Mouse (Mus musculus) liver, embryonic 16.5 days (tissue): ENCODE results near the gene Galnt11. TPM values are rescaled to one million over a fixed set of nuclear protein-coding genes. Genes with fewer than 3 reads are reported as not detected.
"Not testable (repeated sequence)": the region's sequence is repeated elsewhere in the genome, so short reads cannot be mapped to it uniquely, and the experiment has no call there.

Experiments
- ATAC-seq: fragments of 200-750 bp; cut with Nextera tagmentation; 2 replicates; pipeline ENCODE4 v1.8.0; 2017; ENCODE audit warnings: low read depth, mild to moderate bottlenecking, moderate number of reproducible peaks, moderate library complexity
- H3K27ac ChIP-seq: fragments of 300-500 bp; sonication (generic); 2 replicates; pipeline ENCODE4 v1.5.1; 2014; ENCODE audit warnings: mild to moderate bottlenecking, low read length
- H3K27me3 ChIP-seq: fragments of 300-500 bp; sonication (generic); 2 replicates; pipeline ENCODE4 v1.6.1; 2014; ENCODE audit warnings: low read depth, low read length, mixed read lengths; ENCODE audit not compliant: control insufficient read depth, insufficient read depth
- H3K36me3 ChIP-seq: fragments of 300-500 bp; sonication (generic); 2 replicates; pipeline ENCODE4 v1.6.1; 2014; ENCODE audit warnings: mild to moderate bottlenecking; ENCODE audit not compliant: control insufficient read depth, insufficient read depth
- H3K4me1 ChIP-seq: fragments of 300-500 bp; sonication (generic); 2 replicates; pipeline ENCODE4 v1.6.1; 2014; ENCODE audit warnings: low read depth, low read length, mixed read lengths; ENCODE audit not compliant: control insufficient read depth
- H3K4me2 ChIP-seq: fragments of 300-500 bp; sonication (generic); 2 replicates; pipeline ENCODE4 v1.6.1; 2014; ENCODE audit warnings: low read depth, low read length, mixed read lengths
- H3K4me3 ChIP-seq: fragments of 300-500 bp; sonication (generic); 2 replicates; pipeline ENCODE4 v1.5.1; 2014; ENCODE audit warnings: low read depth, mild to moderate bottlenecking, low read length
- H3K9ac ChIP-seq: fragments of 300-500 bp; sonication (generic); 2 replicates; pipeline ENCODE4 v1.6.1; 2014; ENCODE audit warnings: low read depth, low read length
- H3K9me3 ChIP-seq: fragments of 300-500 bp; sonication (generic); replicated peaks from 2 replicates; pipeline ENCODE4 v1.6.1; 2016; ENCODE audit warnings: low read length; ENCODE audit not compliant: control insufficient read depth
- WGBS: fragments of 180-500 bp; shearing (Covaris S2); extraction: QIAGEN DNeasy Blood & Tissue Kit; methylation state at CpG from one replicate; pipeline ENCODE4 v1.1.7; 2014; ENCODE audit not compliant: insufficient replicate concordance; 5-methylcytosine and 5-hydroxymethylcytosine counted together
- polyA plus RNA-seq: library from polyadenylated mRNA; unstranded; fragments of >200 nt; fragmentation: Nextera tagmentation; extraction: Ambion mirVana; gene quantifications from 2 replicates; pipeline ENCODE4 v1.2.1, GENCODE M21; 2015

Gene Galnt11
- 13.8 and 15.4 TPM in 2 replicates for polyA plus RNA-seq

DNA sequence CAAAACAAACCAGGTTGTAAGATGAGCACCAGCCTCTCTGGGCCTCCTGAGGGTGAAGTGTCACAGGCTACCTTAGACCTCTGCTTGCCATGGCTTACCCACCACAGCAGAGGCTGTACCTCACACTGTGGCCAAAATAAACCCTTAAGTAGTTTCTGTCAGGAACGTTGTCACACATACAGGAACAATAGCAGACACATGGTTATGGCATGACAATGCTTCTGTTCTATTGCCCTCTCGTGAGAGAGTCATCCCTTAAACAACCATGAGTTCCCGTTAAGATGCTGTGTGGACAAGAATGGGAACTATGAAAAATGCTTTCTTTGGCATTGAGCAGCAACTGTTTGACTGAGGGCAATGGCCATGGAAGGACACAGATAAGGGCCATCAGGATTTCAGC, at the start of gene Galnt11:
Gene Galnt11 (plus strand): TSS at position 301 of the 400 bp plus-strand sequence.
- H3K27ac ChIP-seq: peak within 1 kb of the TSS; percentile 50; the same call in 1 of the 2 replicates

GRCm38 (mm10) chr5:25177937-25178336, 43.8 kb upstream of the Galnt11 start:
- 68% methylated on average over 5 of the region's 5 CpGs for WGBS
- not testable (repeated sequence) for ATAC-seq

More for the DNA sequence above, at the start of gene Galnt11:
- WGBS: 59% methylated on average over 3 of the region's 3 CpGs
- Histone ChIP-seq H3K27me3 (peaks cover 7% of the 10 kb centered on the region), H3K4me3 (peak within 1 kb of the TSS; percentile 65), H3K4me2 (peak within 1 kb of the TSS; percentile 58), H3K36me3 (no peaks in the 10 kb centered on the region), H3K9ac (peak within 1 kb of the TSS; percentile 57), H3K4me1 (no peaks in the 10 kb centered on the region), H3K9me3 (no peaks in the 10 kb centered on the region)
- ATAC-seq: no peak

GRCm38 (mm10) chr5:25178543-25178942, 43.2 kb upstream of the Galnt11 start:
- not testable (repeated sequence) for H3K27me3 ChIP-seq, ATAC-seq, H3K4me2 ChIP-seq, H3K9ac ChIP-seq, H3K4me3 ChIP-seq, H3K36me3 ChIP-seq, H3K4me1 ChIP-seq, H3K9me3 ChIP-seq, H3K27ac ChIP-seq
- WGBS: 78% methylated on average over 4 of the region's 4 CpGs

More at GRCm38 (mm10) chr5:25177937-25178336, 43.8 kb upstream of the Galnt11 start:
- not testable (repeated sequence) for H3K4me1 ChIP-seq, H3K4me3 ChIP-seq, H3K9ac ChIP-seq, H3K36me3 ChIP-seq, H3K27me3 ChIP-seq, H3K9me3 ChIP-seq, H3K4me2 ChIP-seq, H3K27ac ChIP-seq

GRCm38 (mm10) chr5:25179284-25179683, 42.4 kb upstream of the Galnt11 start:
- Histone ChIP-seq H3K36me3 (no peaks in the 10 kb centered on the region), H3K4me3 (no peak overlapping the region), H3K4me1 (no peaks in the 10 kb centered on the region), H3K9ac (no peak overlapping the region), H3K4me2 (no peak overlapping the region), H3K9me3 (no peaks in the 10 kb centered on the region), H3K27ac (no peak overlapping the region), H3K27me3 (no peaks in the 10 kb centered on the region)
- WGBS: 87% methylated on average over 4 of the region's 4 CpGs
- ATAC-seq: no peak

GRCm38 (mm10) chr5:25179936-25180488, 41.7 kb upstream of the Galnt11 start:
- H3K27ac ChIP-seq: no peak overlapping the region
- H3K27me3 ChIP-seq: no peaks in the 10 kb centered on the region
- no peak overlapping the region for H3K4me2 ChIP-seq
- no peak overlapping the region for H3K9ac ChIP-seq
- 70% methylated on average over 3 of the region's 3 CpGs for WGBS
- no peaks in the 10 kb centered on the region for H3K9me3 ChIP-seq
- no peak overlapping the region for H3K4me3 ChIP-seq
- no peaks in the 10 kb centered on the region for H3K36me3 ChIP-seq
- no peak for ATAC-seq
- H3K4me1 ChIP-seq: no peaks in the 10 kb centered on the region

DNA sequence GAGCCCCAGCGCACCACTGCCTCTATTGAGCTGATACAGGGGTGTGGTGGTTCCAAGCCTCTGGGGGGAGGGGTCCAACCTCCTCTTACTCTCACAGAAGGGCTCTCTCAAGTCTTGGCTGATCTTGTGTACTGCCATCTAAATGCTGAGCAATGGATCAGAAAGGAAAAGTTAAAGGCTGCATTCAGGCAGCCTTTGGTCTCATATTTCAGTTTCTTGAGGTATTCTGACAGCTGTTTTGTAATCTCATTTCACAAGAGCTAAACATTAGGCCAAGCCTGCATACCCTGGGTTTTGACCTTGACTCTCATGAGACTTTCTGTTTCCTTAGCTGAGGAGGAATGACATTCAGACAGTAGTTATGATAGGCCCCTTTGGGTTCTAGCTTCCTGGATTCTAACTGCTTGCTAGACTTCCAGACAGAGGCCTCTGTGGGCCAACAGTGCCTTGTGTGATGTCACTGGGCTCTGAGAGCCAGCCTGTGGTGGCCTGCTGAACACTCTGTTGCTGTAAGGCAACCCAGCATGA, 40.6 kb upstream of the Galnt11 start, which contains the start of gene Galntl5:
Gene Galntl5 (plus strand): TSS at position 457 of the 528 bp plus-strand sequence.
- WGBS: 87% methylated on average over 1 of the region's 1 CpGs
- no peaks in the 10 kb centered on the region for H3K4me1 ChIP-seq
- H3K9me3 ChIP-seq: no peaks in the 10 kb centered on the region
- no peak within 1 kb of the TSS for H3K27ac ChIP-seq
- no peaks in the 10 kb centered on the region for H3K27me3 ChIP-seq
- no peak within 1 kb of the TSS for H3K4me3 ChIP-seq
- no peak within 1 kb of the TSS for H3K9ac ChIP-seq
- no peak for ATAC-seq
- H3K4me2 ChIP-seq: no peak within 1 kb of the TSS
- H3K36me3 ChIP-seq: no peaks in the 10 kb centered on the region

GRCm38 (mm10) chr5:25183595-25183994, 38.1 kb upstream of the Galnt11 start:
- H3K9me3 ChIP-seq: no peaks in the 10 kb centered on the region
- H3K4me2 ChIP-seq: no peak overlapping the region
- H3K27ac ChIP-seq: no peak overlapping the region
- H3K4me1 ChIP-seq: no peaks in the 10 kb centered on the region
- H3K27me3 ChIP-seq: no peaks in the 10 kb centered on the region
- no peaks in the 10 kb centered on the region for H3K36me3 ChIP-seq
- H3K9ac ChIP-seq: no peak overlapping the region
- ATAC-seq: no peak
- no peak overlapping the region for H3K4me3 ChIP-seq
- WGBS: 74% methylated on average over 4 of the region's 4 CpGs

DNA sequence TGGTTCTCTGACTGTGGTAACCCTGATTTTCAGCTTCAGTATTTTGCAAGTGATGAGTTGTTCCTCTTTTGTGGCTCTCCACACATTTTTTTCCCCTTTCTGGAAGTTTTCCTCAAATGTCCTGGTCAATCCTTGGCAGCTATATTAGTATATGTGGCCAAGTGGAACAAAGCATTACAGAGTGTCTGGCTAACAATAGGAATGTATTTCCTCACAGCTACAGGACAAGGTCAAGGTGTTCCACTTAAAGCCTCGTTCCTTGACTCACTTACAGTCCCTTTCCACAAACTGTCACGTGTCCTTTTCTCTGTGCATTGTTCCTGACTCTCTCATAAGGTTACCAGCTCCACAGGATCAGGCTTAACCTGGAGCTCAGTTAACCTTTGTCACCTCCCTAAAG, 37.1 kb upstream of the Galnt11 start:
- Histone ChIP-seq H3K36me3 (no peaks in the 10 kb centered on the region), H3K9me3 (no peaks in the 10 kb centered on the region), H3K27ac (no peak overlapping the region), H3K9ac (no peak overlapping the region), H3K4me1 (no peaks in the 10 kb centered on the region), H3K27me3 (no peaks in the 10 kb centered on the region), H3K4me3 (no peak overlapping the region), H3K4me2 (no peak overlapping the region)
- WGBS: 36% methylated on average over 2 of the region's 2 CpGs
- no peak for ATAC-seq

GRCm38 (mm10) chr5:25187727-25188126, 34.0 kb upstream of the Galnt11 start:
- H3K27ac ChIP-seq: no peak overlapping the region
- H3K4me1 ChIP-seq: no peaks in the 10 kb centered on the region
- H3K4me3 ChIP-seq: no peak overlapping the region
- no peak overlapping the region for H3K9ac ChIP-seq
- no peaks in the 10 kb centered on the region for H3K27me3 ChIP-seq
- no peaks in the 10 kb centered on the region for H3K9me3 ChIP-seq
- no peak for ATAC-seq
- H3K4me2 ChIP-seq: no peak overlapping the region
- H3K36me3 ChIP-seq: no peaks in the 10 kb centered on the region
